Mouse (Mus musculus): ENCODE data around the gene Gm12800. TPM values are rescaled to one million over a fixed set of nuclear protein-coding genes. Genes with fewer than 3 reads are reported as not detected.
"Not testable (repeated sequence)": the region's sequence is repeated elsewhere in the genome, so short reads cannot be mapped to it uniquely, and the experiment has no call there.

The Gm12800 gene
- polyA plus RNA-seq (2015; fragmentation: Nextera tagmentation; extraction: Ambion mirVana) = not detected in 2 replicates

DNA sequence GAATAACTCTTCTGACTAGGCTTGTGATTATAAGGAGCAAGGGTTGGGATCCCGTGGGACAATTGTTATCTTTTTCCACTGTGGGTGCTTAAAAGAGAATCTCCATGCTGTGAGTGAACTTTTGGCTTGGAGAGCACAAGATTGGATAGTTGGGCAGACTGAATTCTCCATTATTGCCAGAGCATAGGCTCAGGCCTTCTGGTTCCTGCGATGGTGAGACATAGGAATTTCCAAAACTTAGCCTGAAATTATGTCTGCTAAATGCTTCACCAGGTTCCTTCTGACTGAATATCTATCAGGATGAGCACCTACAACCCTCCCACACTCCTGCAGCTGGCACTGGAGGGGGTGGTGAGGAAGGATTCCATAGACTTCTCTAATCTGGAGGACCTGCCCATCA, at the start of gene Gm12800:
Gene Gm12800, plus strand, starts transcription at position 301 of the 400 bp plus-strand sequence.
- not testable (repeated sequence) for H3K4me3 ChIP-seq (ENCODE audit: low read length); H3K36me3 ChIP-seq (ENCODE audit: insufficient read depth, low read length); H3K27me3 ChIP-seq (ENCODE audit: insufficient read depth, low read length); H3K4me1 ChIP-seq (ENCODE audit: insufficient read depth, low read length); H3K4me2 ChIP-seq (replicated peaks; ENCODE audit: low read depth, low read length); ATAC-seq (ENCODE audit: low FRiP score, low TSS enrichment); H3K9ac ChIP-seq (replicated peaks; ENCODE audit: low read length); H3K9me3 ChIP-seq (ENCODE audit: low read length); H3K27ac ChIP-seq (ENCODE audit: low read length)
- 78% methylated on average over 2 of the region's 2 CpGs for WGBS

DNA sequence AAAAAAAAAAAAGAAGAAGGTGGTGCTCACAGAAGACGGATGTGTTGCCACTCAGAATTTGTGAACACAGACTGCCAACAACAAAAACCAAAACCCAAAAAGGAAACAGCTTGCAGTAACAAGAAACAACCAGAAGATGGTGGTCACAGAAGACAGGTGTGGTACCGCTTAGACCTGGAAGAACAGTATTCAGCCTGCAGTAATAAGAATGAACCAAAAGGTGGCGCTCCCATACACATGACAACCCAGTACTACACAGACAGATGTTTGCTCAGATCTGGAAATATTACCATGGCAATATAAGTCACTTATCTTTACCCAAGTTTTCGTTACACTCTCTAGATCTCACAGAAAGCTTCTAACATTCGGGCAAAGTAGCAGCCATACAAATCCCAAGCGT, 48.0 kb upstream of the Gm12800 start:
- no peak overlapping the region for H3K4me2 ChIP-seq (replicated peaks; ENCODE audit: low read depth, low read length)
- H3K27me3 ChIP-seq (ENCODE audit: insufficient read depth, low read length) = no peaks in the 10 kb centered on the region
- no peak overlapping the region for H3K9ac ChIP-seq (replicated peaks; ENCODE audit: low read length)
- H3K4me3 ChIP-seq (ENCODE audit: low read length) = no peak overlapping the region
- H3K27ac ChIP-seq (ENCODE audit: low read length) = no peak overlapping the region
- no peaks in the 10 kb centered on the region for H3K36me3 ChIP-seq (ENCODE audit: insufficient read depth, low read length)
- 49% methylated on average over 6 of the region's 6 CpGs for WGBS
- ATAC-seq (ENCODE audit: low FRiP score, low TSS enrichment) = peak; percentile 73
- H3K9me3 ChIP-seq (ENCODE audit: low read length) = no peaks in the 10 kb centered on the region
- H3K4me1 ChIP-seq (ENCODE audit: insufficient read depth, low read length) = no peaks in the 10 kb centered on the region

DNA sequence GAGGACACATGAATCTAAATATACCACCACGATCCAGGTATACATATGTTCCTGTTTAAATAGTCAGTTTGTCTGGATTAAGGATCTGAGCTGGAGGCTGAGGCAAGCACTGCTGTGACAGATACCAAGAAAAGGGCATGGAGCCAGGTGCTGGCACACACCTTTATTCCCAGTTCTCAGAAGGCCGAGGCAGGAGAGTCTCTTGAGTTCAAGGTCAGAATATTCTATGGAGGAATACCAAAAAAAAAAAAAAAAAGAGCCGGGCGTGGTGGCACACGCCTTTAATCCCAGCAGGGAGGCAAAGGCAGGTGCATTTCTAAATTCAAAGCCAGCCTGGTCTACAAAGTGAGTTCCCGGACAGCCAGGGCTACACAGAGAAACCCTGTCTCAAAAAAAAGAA, 46.6 kb upstream of the Gm12800 start:
- no peaks in the 10 kb centered on the region for H3K36me3 ChIP-seq (ENCODE audit: insufficient read depth, low read length)
- no peaks in the 10 kb centered on the region for H3K9me3 ChIP-seq (ENCODE audit: low read length)
- no peak overlapping the region for H3K27ac ChIP-seq (ENCODE audit: low read length)
- 95% methylated on average over 6 of the region's 6 CpGs for WGBS
- no peaks in the 10 kb centered on the region for H3K4me1 ChIP-seq (ENCODE audit: insufficient read depth, low read length)
- H3K4me3 ChIP-seq (ENCODE audit: low read length) = no peak overlapping the region
- no peak overlapping the region for H3K4me2 ChIP-seq (replicated peaks; ENCODE audit: low read depth, low read length)
- no peak overlapping the region for H3K9ac ChIP-seq (replicated peaks; ENCODE audit: low read length)
- no peak for ATAC-seq (ENCODE audit: low FRiP score, low TSS enrichment)
- H3K27me3 ChIP-seq (ENCODE audit: insufficient read depth, low read length) = no peaks in the 10 kb centered on the region

DNA sequence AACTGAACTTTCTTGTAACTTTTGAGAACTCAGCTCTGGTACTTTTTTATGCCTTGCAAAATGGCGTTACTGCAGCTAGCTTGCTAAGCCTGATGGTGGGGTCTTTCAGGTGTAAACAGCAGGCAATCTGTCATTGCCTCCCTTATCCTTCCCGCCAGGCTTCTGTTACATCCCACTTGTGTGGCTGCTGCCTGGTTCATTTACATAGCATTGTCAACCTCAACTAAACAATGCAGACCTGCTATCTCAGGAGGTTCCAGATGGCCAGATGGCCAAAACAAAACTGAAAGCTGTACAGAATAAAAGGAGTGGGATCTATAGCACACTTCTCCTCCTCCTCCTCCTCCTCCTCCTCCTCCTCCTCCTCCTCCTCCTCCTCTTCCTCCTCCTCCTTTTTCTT, 36.9 kb upstream of the Gm12800 start:
- H3K4me1 ChIP-seq (ENCODE audit: insufficient read depth, low read length); H3K36me3 ChIP-seq (ENCODE audit: insufficient read depth, low read length); H3K9ac ChIP-seq (replicated peaks; ENCODE audit: low read length); H3K4me2 ChIP-seq (replicated peaks; ENCODE audit: low read depth, low read length); H3K27me3 ChIP-seq (ENCODE audit: insufficient read depth, low read length); H3K9me3 ChIP-seq (ENCODE audit: low read length); H3K4me3 ChIP-seq (ENCODE audit: low read length); ATAC-seq (ENCODE audit: low FRiP score, low TSS enrichment); H3K27ac ChIP-seq (ENCODE audit: low read length): not testable (repeated sequence)
- WGBS = 65% methylated on average over 2 of the region's 2 CpGs

DNA sequence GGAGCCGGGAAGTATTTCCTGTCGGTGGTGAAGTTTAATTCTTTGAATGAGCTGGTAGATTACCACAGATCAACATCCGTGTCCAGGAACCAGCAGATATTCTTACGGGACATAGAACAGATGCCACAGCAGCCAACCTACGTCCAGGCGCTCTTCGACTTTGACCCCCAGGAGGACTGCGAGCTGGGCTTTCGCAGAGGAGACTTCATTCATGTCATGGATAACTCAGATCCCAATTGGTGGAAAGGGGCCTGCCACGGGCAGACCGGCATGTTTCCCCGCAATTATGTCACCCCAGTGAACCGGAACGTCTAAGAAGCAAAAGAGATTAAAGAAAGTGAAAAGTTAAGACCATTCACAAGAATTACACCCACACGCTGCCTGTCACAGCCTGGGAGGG, 33.2 kb upstream of the Gm12800 start:
- WGBS = 52% methylated on average over 15 of the region's 15 CpGs
- not testable (repeated sequence) for H3K4me1 ChIP-seq (ENCODE audit: insufficient read depth, low read length); H3K27me3 ChIP-seq (ENCODE audit: insufficient read depth, low read length); H3K36me3 ChIP-seq (ENCODE audit: insufficient read depth, low read length); H3K4me3 ChIP-seq (ENCODE audit: low read length); H3K4me2 ChIP-seq (replicated peaks; ENCODE audit: low read depth, low read length); H3K27ac ChIP-seq (ENCODE audit: low read length); H3K9ac ChIP-seq (replicated peaks; ENCODE audit: low read length); H3K9me3 ChIP-seq (ENCODE audit: low read length)
- ATAC-seq (ENCODE audit: low FRiP score, low TSS enrichment) = peak; percentile 61; the same call in 1 of the 2 replicates

DNA sequence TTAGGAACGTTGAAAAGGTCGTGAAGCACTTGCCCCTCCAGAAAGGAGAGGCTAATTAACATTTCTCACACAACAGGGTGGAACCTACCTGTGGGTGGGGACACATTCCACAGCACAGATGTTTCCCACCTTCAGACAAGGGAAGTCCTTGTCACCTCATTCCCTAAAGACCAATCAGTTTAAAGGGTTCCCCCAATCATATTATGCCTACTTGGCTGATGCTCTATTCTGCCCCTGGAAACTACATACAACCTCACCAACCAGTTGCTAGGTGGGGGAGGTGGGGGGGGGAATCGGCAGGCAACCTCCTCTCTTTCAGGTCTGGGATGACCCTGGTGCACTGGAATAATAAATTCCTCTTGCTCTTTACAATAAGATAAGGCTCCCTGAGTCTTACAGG, 25.3 kb upstream of the Gm12800 start:
- H3K9me3 ChIP-seq (ENCODE audit: low read length) = peaks cover under 1% of the 10 kb centered on the region; the same call in 1 of the 2 replicates
- no peak overlapping the region for H3K4me2 ChIP-seq (replicated peaks; ENCODE audit: low read depth, low read length)
- ATAC-seq (ENCODE audit: low FRiP score, low TSS enrichment) = no peak
- no peak overlapping the region for H3K9ac ChIP-seq (replicated peaks; ENCODE audit: low read length)
- H3K36me3 ChIP-seq (ENCODE audit: insufficient read depth, low read length) = no peaks in the 10 kb centered on the region
- no peak overlapping the region for H3K27ac ChIP-seq (ENCODE audit: low read length)
- no peaks in the 10 kb centered on the region for H3K27me3 ChIP-seq (ENCODE audit: insufficient read depth, low read length)
- H3K4me3 ChIP-seq (ENCODE audit: low read length) = no peak overlapping the region
- H3K4me1 ChIP-seq (ENCODE audit: insufficient read depth, low read length) = no peaks in the 10 kb centered on the region
- 25% methylated on average over 3 of the region's 3 CpGs for WGBS

DNA sequence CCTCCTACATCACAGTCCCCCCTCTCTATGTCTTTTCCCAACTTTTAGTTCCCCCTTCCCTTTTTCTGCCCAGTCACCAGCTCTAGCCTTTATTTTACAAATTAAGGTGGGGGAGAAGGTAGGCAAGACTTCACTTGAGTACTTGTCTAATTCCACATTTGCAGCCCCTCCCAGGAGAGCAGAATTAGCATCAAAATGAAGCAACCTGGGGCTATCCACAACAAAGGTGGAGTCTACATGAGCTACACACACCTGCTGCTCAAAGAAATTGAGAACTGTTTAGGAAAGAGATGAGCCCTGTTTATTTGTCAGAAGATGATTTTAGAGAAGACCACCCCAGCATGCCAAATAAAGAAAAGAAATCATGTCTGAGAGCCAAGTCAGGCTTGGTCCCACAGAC, 19.5 kb upstream of the Gm12800 start:
- Histone ChIP-seq H3K9ac (replicated peaks; ENCODE audit: low read length) (no peak overlapping the region), H3K4me1 (ENCODE audit: insufficient read depth, low read length) (no peaks in the 10 kb centered on the region), H3K27ac (ENCODE audit: low read length) (no peak overlapping the region), H3K4me2 (replicated peaks; ENCODE audit: low read depth, low read length) (no peak overlapping the region), H3K36me3 (ENCODE audit: insufficient read depth, low read length) (no peaks in the 10 kb centered on the region), H3K9me3 (ENCODE audit: low read length) (peaks cover 4% of the 10 kb centered on the region; the same call in 1 of the 2 replicates), H3K4me3 (ENCODE audit: low read length) (no peak overlapping the region), H3K27me3 (ENCODE audit: insufficient read depth, low read length) (no peaks in the 10 kb centered on the region)
- ATAC-seq (ENCODE audit: low FRiP score, low TSS enrichment) = no peak

DNA sequence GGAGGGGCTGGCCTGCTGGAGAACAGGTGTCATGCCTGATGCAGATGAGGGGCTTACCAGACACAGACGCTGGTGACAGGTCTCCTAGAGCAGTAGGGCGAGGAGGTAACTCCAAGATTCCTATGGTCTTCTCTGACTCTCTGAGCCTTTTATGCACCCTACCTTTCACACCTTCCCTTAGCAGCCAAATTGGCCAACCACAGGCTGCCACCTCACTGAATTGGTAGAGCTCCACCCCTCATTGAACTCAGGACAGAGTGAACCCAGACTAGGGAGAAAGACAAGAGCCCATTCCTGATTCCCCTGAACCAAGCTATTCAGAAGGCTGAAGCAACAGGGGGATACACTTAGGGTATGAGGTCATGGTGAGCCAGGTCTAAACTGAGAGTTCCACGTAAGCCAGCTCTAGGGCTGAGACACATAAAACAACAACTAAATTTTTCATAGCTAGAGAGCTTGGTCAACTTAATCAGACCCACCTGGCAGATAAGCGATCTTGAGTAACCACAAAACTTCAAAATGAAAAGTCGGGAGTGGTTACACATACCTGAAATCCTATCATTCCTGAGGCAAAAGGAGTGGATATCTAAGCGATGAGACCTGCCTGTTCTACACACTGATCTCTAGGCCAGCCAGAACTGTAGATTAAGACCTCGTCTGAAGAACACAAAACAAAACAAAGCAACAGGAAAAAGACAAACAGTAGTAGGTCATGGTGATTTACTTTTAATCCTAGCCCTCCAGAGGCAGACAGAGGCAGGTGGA, 15.1 kb upstream of the Gm12800 start, which contains the start of gene C130073F10Rik:
Gene C130073F10Rik, minus strand, starts transcription at position 134 of the 765 bp plus-strand sequence.
- Histone ChIP-seq H3K4me3 (ENCODE audit: low read length) (no peak within 1 kb of the TSS), H3K27ac (ENCODE audit: low read length) (no peak within 1 kb of the TSS), H3K36me3 (ENCODE audit: insufficient read depth, low read length) (no peaks in the 10 kb centered on the region), H3K27me3 (ENCODE audit: insufficient read depth, low read length) (no peaks in the 10 kb centered on the region), H3K9me3 (ENCODE audit: low read length) (0 out of 2 replicates have a peak, but pooled peaks cover 1% of the 10 kb centered on the region), H3K4me1 (ENCODE audit: insufficient read depth, low read length) (no peaks in the 10 kb centered on the region), H3K9ac (replicated peaks; ENCODE audit: low read length) (no peak within 1 kb of the TSS), H3K4me2 (replicated peaks; ENCODE audit: low read depth, low read length) (no peak within 1 kb of the TSS)
- ATAC-seq (ENCODE audit: low FRiP score, low TSS enrichment) = no peak
- 82% methylated on average over 7 of the region's 7 CpGs for WGBS

DNA sequence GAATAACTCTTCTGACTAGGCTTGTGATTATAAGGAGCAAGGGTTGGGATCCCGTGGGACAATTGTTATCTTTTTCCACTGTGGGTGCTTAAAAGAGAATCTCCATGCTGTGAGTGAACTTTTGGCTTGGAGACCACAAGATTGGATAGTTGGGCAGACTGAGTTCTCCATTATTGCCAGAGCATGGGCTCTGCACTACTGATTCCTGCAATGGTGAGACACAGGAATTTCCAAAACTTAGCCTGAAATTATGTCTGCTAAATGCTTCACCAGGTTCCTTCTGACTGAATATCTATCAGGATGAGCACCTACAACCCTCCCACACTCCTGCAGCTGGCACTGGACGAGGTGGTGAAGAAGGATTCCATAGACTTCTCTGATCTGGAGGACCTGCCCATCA, 31.2 kb downstream of the Gm12800 start, which contains the start of gene Gm12794:
Gene Gm12794, plus strand, starts transcription at position 301 of the 400 bp plus-strand sequence.
- not testable (repeated sequence) for H3K4me1 ChIP-seq (ENCODE audit: insufficient read depth, low read length); H3K9ac ChIP-seq (replicated peaks; ENCODE audit: low read length); H3K27ac ChIP-seq (ENCODE audit: low read length); H3K27me3 ChIP-seq (ENCODE audit: insufficient read depth, low read length); H3K4me2 ChIP-seq (replicated peaks; ENCODE audit: low read depth, low read length); ATAC-seq (ENCODE audit: low FRiP score, low TSS enrichment); H3K9me3 ChIP-seq (ENCODE audit: low read length); H3K4me3 ChIP-seq (ENCODE audit: low read length); H3K36me3 ChIP-seq (ENCODE audit: insufficient read depth, low read length)
- 78% methylated on average over 2 of the region's 2 CpGs for WGBS
